Mouse (Mus musculus): ENCODE measurements around the gene Tuba4a. TPM values are rescaled to one million over a fixed set of nuclear protein-coding genes. Genes with fewer than 3 reads are reported as not detected.

Gene Tuba4a
- polyA plus RNA-seq, 2 experiments from 2014 or later = 141 to 164 TPM

DNA sequence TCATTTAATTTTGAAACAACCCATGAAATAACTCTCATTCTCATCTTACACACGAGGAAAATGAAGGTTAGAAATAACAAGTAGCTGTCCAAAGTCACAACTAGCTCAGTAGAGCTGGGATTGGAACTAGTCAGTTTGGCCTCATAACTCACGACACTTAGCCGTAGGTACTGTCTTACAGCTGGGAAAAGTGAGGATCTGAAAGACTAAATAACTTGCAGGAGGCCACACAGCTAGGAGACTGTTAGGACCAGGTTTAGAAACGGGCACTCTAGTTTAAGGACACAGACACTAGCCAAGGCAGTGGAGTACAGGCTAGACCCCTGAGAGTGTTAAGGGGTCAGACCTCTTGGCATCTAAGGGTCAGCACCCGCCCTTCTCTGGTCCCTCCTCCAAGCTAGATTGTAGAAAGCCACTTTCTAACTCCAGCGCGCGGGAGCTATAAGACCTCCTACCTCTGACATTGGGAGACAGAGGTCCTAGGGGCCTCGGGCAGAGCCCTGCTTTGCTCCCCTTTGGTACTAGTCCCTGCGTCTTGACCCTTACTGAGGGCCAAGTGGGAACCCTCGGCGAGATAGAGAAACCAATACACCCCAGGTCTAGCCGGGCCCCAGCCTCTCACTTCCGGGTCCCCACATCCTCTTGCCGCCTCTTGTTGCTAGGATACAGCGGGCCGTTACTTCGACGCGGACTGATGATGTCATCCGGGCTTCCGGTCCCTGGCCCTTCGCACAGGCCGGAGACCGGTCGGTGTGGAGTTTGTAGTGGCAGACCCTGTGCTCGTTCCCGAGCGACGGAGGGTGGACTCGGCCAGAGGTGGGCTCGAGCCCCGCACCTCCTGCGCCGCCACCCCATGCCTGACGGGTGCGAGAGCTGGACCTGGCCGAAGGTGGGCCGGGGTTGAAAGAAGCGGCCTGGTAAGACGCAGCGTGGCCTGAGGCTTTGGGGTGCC lies 9.3 kb downstream of the Tuba4a start, which contains the start of the genes Glb1l and Stk16:
Glb1l (minus strand) TSS at position 678 of the 952 bp plus-strand sequence.
Stk16 (plus strand) TSS at position 703 of the 952 bp plus-strand sequence.
- peak; percentile 93 for ATAC-seq

GRCm38 (mm10) chr1:75208967-75209678 lies 10.5 kb downstream of the Tuba4a start:
- no peak for ATAC-seq

DNA sequence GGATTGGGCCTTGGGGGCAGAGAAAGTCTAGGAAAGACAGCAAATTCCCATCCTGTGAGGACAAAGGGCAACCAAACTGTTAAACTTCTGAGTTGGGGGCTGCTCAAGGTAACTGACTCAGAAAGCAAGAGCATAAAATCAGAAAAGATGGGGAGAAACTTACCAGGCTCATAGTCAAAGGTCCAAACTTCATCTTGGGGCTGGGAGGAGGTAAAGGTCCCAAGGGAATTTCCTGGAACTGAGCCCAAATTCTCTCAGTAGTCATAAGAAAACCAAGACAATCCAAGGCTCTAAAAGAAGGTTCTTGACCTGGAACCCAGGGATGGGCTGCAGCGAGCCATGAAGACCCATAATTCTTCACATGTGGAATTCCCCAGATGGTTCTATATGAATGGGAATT lies 18.4 kb downstream of the Tuba4a start:
- ATAC-seq = no peak

DNA sequence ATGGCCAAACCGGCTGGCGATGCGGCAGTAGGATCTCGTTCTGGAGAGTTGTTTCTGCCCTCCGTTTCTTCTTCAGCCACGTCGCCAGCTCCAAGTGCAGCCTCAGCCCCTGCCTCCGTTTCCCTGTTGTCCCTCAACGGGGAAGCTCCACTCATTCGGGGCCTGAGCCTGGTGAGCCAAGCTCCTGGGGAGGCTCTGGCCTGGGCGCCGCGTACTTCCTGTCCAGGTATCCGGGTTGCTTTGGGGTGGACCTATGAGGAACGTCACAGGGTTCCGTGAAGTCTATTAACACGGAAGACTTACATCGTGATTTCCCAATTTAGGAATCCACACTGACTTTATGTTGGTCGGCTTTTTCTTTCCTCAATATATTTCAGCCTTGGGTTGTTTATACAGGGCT lies 27.2 kb downstream of the Tuba4a start:
- peak; percentile 7 for ATAC-seq

- ATAC-seq = peak; percentile 100
Observed at GRCm38 (mm10) chr1:75191622-75192402, 27.9 kb downstream of the Tuba4a start, which contains the start of the genes Ankzf1 and Atg9a. Gene Ankzf1 (plus strand): TSS chr1:75192151. Gene Atg9a (minus strand): TSS chr1:75192196.

DNA sequence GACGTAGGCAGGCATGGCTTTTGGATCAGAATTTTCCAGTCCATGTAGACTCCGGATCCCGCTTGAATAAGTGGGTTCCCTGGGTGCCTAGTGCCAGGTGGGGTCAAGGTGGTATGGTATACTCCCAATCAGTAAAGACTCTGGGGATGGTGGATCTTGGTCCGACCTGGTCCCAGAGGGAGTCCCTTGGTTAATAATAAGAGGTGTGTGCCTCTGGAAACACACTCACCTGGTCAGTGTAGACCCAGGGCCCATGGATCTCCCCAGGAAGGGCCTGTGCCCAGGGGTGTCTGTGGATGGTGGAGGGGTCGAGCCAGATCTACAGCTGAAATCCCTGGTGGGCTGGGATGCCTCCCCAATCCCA lies 28.4 kb downstream of the Tuba4a start:
- ATAC-seq = no peak

DNA sequence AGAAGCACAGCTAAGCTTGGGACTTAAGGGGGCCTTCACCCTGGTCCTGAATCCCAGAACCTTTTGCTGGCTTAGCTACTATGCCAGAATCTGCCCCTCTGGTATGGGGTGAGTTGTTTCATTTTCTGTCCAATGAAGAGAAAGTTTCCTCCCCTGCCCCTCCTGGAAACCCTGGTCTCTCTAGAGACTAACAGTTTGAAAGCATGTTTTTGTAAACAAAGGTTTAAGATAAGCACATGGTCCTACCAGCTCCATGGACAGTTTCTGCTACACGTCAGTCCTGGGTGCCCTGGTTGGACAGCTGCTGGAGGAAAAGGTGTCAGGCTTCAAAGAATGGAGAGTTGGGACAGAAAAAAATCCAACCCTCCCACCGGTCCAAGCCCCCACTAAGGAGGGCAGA lies 29.1 kb downstream of the Tuba4a start:
- ATAC-seq = no peak

- ATAC-seq = no peak
Observed at GRCm38 (mm10) chr1:75187914-75188483, 31.7 kb downstream of the Tuba4a start.

GRCm38 (mm10) chr1:75187126-75187525 lies 32.5 kb downstream of the Tuba4a start:
- ATAC-seq = no peak

GRCm38 (mm10) chr1:75185495-75185894 lies 34.2 kb downstream of the Tuba4a start:
- no peak for ATAC-seq

- ATAC-seq = no peak
Observed at GRCm38 (mm10) chr1:75182160-75182559, 37.5 kb downstream of the Tuba4a start.

DNA sequence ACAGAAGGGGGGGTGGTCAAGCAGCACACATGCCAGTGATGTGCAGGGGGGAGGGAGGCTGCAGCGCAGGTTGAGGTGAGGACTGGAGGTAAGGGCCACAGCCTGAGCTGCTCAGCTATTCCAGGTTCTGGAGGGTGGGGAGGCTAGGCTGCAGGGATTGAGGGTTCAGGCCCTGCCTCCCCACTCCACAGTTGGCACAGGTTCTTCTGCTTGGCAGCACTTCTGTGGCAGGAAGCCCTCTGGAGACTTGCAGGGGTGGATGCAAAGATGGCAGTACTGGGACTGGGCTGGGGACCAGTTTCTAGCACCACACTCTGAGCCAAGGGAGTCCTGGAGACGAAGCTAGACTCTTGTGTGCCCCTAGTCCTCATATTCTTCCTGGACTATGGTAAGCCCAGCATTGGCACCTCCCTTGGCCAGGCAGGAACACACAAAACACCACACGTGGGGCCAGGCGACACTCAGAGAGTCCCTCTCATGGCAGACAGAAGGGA lies 38.2 kb downstream of the Tuba4a start:
- ATAC-seq = no peak

DNA sequence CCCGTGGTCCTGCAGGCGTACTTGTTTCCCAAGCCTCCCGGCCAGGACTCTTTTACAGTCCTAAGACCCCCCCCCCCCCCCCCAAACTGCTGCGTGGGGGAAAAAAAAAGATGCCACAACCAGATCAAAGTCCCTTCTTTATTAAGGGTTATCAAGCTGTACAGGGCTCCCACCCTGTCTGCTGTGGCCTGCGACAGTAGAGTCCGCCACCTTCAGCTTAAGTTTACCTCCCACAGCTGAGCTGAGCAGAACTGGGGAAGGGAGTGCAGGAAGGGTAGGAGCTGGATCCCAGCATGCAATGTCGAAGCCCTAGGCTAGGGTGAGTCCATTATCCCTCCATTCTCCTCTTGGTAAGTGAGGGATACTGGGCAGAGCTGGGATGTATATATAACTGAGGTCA lies 38.9 kb downstream of the Tuba4a start:
- ATAC-seq = no peak

DNA sequence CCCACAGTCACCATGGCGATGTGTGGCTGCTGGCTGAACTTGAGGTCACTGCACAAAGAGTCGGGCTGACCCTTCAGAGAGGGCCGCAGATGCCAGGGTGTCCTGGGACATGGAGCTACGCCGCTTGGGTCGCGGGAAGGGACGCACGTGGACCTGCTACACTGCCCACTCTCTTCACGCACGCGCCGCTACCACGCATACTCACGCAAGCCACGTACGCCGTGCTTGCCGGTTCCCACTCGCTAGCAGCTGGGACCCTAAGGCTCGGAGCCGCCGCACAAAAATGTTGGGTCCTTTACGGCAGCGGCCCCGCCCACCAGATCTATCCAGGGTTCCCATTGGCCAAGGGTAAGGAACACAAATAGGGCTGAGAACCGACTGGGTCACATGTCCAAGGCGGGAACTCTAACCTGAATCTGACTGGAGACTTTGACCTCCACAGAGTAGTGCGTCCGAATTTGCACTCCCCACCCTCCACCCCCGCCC lies 39.5 kb downstream of the Tuba4a start, which contains the start of gene Abcb6:
Abcb6 (minus strand) TSS at position 288 of the 486 bp plus-strand sequence.
- peak; percentile 91 for ATAC-seq

GRCm38 (mm10) chr1:75179334-75180104 lies 40.1 kb downstream of the Tuba4a start:
- ATAC-seq = peak; percentile 40

- peak; percentile 91 for ATAC-seq
Observed at GRCm38 (mm10) chr1:75168472-75169464, 50.9 kb downstream of the Tuba4a start, which contains the start of gene Zfand2b. Gene Zfand2b (plus strand): TSS chr1:75168646.

GRCm38 (mm10) chr1:75168093-75168471 lies 51.6 kb downstream of the Tuba4a start:
- ATAC-seq = no peak
